Mouse (Mus musculus) fat pad, adult 2 months (tissue): ENCODE data around the gene Cd3eap.

ENCODE experiments used
- DNase-seq: peaks from one replicate; pipeline ENCODE4 v3.0.0-alpha.2; 2011; ENCODE audit warnings: low read depth, low spot score; ENCODE audit errors: extremely low read depth

Gene Cd3eap

DNA sequence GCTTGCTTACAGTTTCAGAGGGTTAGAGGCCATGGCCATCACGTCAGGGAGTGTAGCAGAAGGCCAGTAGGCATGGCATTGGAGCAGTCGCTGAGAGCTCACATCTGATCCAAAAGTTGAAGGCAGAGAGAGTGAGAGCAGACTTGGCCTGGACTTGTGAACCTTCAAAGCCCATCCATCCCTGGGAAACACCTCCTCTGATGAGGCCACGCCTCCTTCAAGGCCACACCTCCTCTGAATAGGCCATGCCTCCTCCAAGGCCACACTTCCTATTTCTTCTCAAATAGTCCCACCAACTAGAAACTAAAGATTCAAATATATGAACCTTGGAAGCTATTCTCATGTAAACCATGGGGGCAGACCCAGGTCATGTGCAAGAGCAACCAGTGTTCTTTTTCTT lies 23.7 kb downstream of the Cd3eap start:
- DNase-seq, result no peak

DNA sequence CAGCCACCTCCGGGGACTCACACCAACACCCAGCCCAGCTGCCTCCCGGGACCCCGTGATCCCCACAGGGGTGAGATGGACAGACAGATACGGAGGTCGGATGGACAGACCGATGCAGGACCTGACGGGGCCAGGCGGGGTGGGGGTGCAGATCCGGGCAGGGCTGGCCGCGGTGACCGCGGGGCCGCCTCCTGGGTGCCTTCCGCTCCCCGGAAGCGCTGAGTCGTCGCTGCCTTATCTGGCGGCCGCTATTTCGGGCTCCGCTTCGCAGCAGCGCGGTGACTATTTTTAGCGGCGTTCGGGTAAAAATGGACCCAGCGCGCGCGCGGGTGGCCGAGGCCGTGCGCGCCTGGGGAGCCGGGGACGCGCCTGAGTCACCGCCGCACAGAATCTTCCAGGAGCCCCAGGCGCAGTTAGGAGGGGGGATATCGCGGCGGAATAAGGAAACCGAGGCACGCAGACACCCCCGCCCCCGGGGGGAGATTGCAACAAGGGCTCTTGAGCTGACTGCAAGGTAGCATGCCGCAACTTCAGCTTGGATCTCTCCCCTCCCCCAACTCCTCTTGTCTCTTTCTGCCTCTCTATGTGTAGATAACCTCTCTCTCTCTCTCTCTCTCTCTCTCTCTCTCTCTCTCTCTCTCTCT lies 26.5 kb downstream of the Cd3eap start:
- no peak for DNase-seq

DNA sequence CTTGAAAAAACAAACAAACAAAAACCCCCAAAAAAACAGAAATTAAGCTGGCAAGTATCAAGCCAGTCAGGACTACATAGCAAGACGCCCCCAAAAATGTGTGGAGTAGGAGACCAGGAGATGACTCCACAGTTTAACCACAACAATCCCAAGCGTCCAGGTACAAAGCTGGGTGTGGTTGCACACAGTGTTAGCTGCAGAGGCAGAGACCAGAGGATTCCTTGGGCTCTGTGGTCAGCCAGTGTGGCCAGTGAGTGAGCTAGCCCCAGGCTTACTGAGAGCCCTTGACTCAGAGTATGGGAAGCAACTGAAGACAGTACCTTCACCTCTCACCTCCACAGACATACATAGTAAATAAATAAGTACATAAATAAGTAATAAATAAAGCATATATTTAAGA lies 27.4 kb downstream of the Cd3eap start:
- DNase-seq, result no peak

DNA sequence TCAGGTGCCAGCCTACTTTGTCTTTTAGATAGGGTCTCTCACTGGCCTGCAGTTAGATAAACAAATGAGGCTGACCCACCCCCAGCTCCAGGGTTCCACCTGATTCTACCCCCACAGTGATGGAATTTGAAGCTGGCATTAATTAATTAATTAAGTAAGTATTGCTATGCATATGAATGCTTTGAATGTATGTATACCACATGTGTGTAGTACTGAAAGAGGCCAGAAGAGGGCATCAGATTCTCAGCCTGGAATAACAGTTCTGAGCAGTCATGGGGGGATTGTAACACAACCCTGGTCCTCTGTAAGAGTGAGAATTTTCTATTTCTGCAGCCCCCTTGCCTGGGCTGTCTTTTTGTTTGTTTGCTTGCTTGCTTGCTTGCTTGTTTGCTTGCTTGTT lies 30.9 kb downstream of the Cd3eap start:
- DNase-seq, result no peak

DNA sequence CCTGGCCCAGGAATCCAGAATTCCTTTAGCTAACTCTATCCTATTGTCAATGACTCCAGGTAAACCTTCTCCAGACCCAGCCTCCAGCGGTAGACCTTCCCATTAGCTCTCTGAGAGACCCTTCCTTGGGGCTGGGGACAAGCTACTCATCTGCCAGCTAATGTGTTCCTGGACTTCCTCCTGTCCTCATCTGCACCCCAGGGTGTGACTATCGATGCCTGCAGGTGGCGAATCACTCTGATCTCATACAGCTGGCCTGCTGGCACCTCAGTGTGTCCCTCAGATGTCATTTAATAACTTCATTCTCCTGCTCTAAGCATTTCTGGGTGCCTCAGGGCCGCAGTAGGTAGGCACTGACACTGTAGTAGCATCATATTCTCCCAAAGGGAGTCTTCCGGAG lies 31.5 kb downstream of the Cd3eap start:
- no peak for DNase-seq

DNA sequence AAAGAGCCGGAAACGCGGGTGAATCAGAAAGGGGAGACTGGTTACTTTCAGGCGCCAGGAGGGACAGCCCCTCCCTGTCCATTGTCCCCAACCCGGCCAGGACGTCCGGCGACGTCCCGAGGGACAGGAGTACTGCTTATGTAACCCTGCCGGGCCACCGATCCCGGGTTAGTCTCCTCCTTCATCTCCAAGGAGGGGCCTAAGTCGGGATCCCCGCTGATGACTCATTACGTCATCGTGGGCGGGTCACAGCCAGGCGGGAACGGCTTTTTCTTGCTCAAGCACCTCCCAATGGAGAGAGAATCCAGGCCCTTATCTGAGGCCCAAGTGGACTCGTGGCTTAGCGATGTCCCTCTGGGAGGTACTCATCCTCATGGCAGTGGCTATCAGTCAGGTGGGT lies 32.2 kb downstream of the Cd3eap start:
- DNase-seq, result no peak

DNA sequence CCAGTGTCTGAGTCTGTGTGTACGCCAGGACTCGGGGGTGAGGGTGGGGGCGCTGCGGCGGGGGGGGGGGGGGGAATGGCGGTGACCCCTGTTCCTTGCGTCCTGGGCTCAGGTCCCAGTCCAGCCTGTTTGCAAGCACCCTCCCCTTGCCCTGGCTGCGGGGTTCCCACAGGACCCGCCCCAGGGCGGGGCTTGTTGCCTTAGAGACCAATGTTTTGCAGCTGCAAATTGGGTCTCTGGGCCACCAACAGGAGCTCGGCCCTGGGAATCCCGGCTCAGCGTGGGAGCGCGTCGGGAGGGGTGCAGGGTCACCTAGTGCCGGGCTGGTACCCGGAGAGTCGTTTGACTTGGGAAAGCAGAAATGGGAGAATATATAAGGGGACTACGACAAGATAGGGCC lies 32.9 kb downstream of the Cd3eap start:
- no peak for DNase-seq

DNA sequence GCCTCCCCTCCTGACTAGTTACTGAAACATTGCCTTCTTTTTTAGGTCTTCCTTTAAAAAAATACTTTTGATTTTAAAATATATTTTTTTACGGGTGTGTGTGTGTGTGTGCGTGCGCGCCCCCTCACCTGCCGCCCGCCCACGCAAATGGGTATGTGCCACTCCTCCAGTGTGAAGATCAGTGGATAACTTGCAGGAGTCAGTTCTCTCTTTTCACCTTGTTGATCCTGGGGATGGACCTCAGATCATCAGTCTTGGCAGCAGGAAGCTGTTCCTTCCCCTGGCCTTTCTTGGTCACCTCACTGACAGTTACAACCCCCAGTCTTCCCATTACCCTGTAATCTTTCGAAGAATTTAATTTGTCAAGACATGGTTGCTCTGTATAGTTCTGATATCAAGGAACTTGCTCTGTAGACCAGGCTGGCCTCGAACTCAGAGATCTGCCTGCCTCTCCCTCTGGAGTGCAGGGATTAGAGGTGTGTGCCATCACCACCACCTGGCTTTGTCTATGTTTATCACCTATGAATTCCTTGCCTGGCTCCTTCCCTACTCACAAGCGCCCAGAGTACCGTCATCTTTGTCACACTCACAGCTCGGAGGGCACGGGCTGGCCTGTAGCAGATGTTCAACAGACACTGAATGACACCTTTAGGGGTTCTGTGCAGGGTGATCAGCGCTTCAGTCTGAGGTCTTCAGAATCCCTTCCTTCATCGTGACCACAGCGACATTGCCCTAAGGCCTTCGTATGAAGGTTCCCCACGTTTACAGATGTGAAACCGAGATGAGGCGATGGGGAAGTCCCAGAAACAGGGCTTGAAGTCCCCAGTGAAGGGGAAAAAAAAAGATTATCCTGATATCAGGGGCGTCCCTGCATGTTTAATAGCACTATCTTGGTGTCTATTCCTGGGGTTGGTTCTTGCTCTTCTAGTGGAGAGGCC lies 33.8 kb downstream of the Cd3eap start:
- DNase-seq, result no peak

DNA sequence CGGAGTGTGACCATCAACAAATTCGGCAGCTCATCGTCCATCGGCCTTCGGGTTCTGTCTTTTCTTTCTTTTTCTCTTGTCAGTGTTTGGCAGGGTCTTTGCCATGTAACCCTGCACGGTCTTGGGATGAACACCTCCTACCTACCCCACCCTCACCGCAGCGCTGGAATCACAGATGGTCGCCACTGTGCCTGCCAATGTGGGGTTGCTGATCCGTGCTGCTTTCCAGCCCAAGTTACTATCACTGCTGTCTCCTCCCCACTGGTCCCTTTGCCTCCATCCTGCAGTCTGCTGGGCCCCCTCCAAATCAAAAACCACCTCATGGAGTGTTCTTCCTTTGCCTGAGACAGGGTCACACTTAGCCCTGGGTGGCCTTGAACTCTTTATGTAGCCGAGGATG lies 35.1 kb downstream of the Cd3eap start:
- DNase-seq, result no peak

DNA sequence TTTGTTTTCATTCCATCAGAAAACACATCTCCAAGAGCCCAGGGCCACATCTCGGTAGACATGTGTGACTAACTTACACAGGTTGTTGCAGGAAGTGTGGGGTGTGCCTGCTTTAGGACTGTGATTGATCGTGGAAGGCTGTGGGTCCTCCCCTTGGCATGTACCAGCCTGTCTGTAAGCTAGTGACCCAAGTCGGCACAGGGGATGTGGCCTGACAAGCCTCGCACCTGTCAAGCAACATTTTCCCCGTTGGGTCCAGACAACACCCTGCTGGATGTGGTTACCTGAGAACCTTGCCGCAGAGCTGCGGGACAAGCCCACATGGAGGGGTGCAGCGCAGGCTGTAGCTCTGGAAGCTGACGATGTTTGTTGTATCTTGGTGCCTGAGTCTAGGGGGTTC lies 36.8 kb downstream of the Cd3eap start:
- no peak for DNase-seq

DNA sequence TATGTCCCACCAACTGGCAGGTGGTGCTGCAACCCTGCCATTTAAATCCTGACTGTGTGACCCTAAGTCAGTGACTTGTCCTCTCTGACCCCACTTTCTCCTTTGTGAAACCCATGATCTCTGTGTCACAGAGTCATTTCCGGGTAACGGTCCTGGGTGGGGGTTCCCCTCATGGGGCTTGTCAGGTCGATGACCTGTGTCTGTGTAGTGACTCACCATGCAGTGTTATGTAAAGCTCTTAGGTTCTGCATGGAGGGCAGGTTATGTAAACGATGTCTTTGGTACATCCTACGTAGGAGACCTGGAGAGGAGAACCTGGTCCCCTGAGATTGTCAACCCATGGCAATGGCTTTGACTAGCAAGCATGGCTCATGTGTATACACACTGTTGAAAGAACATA lies 37.8 kb downstream of the Cd3eap start:
- DNase-seq, result no peak

DNA sequence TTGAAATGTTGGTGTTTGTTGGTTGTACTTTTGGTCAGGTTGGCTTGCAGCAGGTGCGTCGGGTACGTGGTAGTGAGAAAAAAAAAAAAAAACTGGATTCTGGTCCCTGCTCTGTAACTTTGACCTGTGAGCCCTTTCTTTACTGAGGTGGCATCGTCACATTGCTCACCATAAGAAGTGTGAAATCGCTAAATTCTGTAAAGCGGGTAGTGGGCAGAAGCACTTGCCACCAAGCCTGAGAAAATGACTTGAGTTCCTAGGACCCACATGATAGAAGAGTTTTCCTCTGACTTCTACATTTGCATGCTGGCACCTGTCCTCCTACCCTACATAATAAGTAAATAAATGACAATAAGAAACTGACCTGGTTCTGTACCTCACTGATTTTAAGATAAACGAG lies 38.6 kb downstream of the Cd3eap start:
- no peak for DNase-seq

DNA sequence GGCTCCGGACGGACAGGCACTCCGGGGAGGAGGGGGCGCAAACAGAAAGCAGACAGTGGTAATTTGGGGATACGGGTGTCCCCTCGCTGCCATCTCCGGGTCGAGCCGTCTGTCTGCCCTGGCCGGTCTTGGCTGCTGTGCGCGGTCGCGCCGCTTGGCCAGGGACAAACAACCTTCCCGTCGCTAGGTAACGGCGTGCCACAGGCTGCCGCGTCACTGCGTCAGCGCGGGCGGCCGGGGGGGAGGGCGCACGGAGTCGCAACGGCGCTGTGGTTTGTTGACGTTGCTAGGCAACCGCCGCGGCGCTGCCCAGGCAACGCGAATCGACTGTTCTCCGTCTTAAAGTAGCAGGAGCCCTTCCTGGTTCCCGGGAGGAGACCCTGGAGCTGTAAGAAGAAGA lies 39.4 kb downstream of the Cd3eap start:
- DNase-seq, result no peak

DNA sequence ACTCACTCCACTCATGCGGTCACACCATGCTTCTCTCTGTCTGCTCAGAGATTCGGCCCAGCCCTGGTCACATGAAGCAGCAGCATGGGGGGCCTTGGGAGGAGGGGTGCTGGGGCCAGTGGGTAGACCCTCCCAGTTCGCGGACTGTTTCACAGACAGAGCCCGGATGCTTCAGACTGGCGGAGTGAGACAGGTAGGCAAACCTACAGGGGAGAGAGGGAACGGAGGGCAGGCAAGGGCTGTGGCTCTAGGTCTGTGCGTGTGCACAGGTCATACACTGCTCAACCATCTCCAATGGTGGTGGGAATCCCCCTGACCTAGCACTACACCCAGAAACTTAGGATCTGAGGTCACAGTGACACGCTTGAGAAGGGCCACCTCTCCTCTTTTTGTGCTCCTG lies 39.8 kb downstream of the Cd3eap start:
- no peak for DNase-seq

DNA sequence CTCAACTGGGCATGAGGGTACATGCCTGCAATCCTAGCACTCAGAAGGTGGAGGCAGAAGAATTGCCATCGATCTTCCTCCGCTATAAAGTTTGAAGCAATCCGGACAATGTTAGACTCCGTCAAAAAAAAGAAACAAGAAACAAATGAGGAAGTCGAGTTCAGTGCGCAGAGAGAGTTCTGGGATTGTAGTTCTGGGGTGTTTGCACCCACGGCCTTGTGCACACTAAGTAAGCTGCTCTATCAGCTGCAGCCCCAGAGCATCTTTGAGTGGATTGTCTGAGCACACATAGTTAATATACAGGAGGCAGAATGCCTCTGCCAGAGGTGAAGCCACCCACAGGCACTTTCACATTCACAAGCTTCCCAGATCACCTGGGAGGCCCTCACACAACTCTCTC lies 40.6 kb downstream of the Cd3eap start:
- no peak for DNase-seq

DNA sequence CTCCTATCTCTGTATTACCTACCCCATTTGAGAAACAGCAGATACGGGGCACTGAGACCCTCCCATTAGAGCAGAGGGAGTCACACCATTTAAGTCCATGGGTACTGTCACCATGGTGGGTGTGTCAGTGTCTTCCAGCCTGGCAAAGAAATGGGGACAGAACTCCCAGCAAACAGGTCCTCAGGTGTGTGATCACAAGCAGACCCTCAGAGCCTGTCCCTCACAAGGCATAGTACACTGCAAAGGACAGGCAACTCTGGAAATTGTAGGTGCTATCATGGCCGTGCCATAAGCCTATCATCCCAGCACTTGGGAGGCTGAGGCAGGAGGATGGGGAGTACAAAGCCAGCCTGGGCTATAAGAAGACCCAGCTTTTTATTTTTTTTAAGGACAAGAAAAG lies 41.1 kb downstream of the Cd3eap start:
- no peak for DNase-seq

DNA sequence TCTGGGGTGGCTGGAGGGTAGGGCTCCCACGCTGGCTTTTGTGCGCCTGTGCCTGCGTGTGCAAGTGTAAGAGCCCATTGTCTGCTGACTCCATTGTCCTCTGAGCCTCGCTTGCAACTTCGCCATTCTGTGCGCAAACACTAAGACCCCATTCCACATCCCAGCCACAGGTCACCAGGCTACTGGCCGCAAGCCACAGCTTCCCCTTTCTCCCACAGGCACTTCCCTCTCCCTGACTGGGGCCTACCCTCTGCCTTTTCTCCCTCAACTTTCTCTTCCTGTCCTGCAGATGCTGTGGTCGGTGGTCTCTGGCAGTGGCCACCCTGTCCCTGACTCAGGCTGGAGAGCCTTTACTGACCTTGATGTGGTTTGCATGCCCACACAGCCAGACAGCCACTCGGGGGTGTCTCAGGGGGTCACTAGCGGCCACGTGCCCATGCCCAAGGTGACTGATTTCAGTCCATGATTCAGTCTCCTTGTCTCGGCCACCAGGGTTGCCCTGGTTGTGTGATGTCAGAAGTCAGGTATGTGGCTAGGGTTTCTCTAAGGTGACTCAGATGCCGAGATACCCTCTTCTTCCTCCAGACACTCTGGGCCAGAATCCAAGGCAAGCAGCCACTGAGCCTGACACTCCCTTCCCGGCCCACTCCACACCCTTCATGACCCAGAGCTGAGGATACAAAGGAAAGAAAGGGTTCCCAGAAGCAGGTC lies 42.7 kb downstream of the Cd3eap start:
- no peak for DNase-seq

DNA sequence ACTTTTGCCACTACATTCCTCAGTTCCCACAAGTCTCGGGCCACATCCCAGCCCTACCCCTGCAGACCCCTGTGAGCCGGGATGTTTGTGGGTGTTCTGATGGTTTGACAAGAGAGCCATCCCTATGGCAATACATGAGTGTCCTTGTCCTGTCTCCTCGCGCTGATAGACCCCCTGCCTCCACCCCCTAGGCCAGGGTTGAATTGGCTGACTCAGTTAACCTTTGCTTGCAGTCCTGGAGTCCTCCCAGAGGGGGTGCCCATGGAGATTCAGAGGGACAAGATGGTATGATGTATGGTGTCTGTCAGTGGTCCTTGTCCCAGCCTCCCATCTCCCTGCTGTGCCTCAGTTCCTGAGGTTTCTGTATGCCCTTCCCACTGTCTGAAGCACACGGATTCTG lies 45.2 kb downstream of the Cd3eap start:
- DNase-seq, result no peak

DNA sequence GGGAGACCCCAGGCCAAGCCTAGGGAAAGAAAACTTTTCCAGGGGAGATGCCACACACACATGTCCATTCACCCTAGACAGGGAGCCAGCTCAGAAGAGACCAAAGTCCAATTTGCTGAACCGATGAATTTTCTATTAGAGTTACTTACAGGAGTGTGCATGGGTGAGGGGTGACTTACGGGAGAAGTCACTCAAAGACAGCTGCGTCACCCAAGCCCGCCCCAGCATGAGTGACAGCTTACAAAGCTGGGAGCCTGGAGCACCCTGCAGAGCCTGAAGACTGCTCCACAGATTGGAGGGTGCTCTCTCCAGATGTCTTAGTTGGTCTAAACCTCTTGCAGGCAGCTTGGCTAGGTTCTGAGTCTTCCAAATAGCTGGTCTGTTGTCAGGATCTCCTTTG lies 47.3 kb downstream of the Cd3eap start:
- DNase-seq, result no peak

DNA sequence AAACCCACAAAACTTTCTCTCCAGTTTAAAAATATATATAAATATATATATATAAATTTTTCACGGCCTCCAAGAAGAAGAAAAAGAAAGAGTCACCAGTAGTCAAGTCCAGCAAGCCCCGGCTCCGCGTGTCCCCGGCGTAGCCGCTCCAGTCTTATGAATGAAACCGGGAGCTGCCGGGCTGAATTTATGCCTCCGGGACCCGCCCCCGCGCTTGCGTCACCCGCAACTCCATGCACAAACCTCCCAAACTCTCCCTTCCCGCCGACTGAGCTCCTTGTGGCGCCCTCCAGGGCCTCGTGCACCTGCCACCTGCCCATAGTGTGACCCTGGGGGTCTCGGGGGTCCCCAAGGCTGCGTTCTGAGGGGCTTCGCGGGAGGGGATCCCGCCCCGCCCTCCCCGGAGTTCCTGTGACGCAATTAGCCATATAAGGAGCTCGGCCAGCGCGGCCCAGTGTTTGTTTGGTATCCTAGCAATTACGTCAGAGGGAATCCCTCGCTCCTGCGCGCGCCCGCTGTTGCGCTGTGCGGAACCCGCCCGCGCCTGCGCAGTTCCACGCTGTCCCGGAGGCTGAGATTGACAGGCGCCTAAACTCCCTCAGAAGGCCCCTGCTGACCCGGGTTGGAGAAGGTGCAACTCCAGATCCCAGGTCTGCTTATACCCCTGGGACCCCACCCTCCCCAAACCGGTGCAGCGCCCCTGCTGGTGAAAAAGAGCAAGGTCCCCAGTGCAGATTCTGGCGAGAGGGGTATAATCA lies 49.2 kb downstream of the Cd3eap start, which contains the start of gene Fosb:
Gene Fosb (minus strand): TSS at position 168 of the 758 bp plus-strand sequence.
- DNase-seq, result no peak

DNA sequence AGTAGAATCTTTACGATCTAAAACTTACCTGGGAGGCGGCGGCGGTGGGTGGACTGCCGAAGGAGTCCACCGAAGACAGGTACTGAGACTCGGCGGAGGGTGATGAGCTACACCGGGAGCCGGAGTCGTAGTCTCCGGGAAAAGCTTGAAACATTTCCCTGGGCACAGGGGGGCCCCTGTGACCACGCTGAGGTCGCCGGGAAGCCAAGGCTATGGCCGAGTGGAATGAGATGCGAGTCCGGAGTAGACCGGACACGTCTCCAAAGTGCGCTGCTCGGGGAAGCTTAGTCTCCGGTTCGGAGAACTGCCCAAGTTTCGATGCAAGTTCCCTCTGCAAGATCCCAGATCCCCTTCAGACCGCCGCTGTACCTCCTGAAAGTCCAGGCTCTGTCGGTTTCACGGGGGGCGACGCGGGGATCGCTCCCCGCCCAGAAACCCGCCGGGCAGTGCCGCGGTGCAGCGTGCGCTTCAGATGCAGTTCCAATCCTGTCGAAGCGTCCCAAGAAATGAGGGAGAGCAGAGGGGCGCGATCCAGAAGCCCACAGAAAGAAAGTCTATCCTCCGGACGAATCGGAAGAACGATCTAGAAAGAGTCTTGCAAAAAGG lies 49.9 kb downstream of the Cd3eap start:
- no peak for DNase-seq
